Mouse (Mus musculus) layer of hippocampus, postnatal 10 days (tissue): ENCODE results near the gene Hs3st4. TPM values are rescaled to one million over a fixed set of nuclear protein-coding genes. Genes with fewer than 3 reads are reported as not detected.

Source experiments
- DNase-seq, 2 experiments: peaks; one replicate each; pipeline ENCODE4 v3.0.0; 2021; ENCODE audit warnings: low spot score in 2 of 2
- long read RNA-seq: library from polyadenylated mRNA; stranded (forward); transcript quantifications from one replicate; pipeline ENCODE4 v2.0.0, GENCODE M21; 2023
- total RNA-seq, 2 experiments: library from RNA; stranded (reverse); gene quantifications; 2 replicates each; pipeline ENCODE4 v1.2.3; 2021

The Hs3st4 gene
- total RNA-seq = 10 to 100 TPM; 74.0 to 84.5 TPM
- long read RNA-seq, partial matches to known transcripts = 11 of 13 reads
- long read RNA-seq, other reads (novel, unspliced or antisense) = 2 of 13 reads

DNA sequence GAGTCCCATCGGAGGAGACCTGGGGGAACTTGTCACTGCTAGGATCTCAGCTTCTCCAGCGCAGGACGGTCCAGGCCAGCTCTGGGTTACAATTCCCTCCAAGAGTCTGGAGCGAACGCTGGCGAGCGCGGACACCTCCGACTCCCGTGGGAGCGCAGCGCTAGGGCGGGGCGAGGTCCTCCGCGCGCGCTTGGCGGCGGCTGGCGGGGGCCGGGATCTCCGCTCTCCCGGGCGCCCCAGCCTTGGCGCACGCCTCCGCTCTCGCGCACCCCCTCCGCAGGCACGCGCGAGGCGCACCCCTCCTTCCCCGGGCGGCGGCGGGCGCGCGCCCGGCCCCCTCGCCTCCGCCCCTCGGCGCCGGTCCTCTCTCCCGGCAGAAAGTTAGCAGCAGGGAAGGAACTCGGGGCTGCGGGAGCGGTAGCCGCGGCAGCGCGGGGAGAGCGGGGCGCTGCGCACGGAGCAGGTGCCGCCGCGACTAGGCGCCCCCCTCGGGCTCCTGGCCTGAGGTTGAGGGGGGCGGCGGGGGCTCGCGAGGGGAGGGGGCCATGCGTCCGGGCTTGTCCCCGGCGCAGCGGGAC lies at the start of gene Hs3st4:
Gene Hs3st4 (plus strand): TSS at position 409 of the 578 bp plus-strand sequence.
- DNase-seq = peak; percentile 20 to 29

DNA sequence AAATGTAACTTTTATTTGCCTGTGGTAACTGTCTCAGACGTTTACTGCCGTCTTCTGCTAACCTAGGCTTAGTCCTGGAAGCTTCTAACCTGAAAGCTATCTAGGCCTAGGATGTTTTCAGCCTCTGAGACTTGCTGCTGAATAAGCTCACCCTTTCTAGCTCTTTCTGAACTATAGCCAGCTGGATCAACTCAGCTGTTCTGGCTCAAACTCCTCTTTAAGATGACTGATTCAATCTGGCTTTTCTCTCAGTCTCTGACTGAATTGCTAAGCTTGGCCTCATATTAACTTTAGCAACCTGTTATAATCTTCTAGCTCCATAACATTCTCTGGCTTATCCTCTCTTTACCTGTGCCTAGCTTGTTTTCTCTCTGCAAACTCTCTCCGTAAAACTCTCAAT lies 35.8 kb upstream of the Hs3st4 start:
- DNase-seq = no peak

DNA sequence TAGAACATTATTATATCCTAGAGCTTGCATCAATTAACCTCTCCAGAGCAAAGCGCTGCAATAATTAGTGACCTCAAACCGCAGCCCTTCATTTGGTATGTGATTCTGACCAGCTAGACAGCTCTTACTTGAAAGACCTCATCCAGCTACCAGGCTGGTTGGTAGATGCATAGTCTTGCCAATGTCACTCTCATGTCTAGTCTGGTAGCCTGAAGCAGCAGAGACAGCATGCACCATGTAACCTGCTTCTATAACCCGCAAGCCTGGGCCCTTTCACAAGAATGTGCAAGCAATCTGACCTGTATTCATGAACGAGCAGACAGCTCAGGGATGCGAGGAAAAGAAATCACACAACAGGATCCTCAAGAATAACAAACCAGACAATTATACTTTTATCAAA lies 19.6 kb upstream of the Hs3st4 start:
- no peak for DNase-seq

DNA sequence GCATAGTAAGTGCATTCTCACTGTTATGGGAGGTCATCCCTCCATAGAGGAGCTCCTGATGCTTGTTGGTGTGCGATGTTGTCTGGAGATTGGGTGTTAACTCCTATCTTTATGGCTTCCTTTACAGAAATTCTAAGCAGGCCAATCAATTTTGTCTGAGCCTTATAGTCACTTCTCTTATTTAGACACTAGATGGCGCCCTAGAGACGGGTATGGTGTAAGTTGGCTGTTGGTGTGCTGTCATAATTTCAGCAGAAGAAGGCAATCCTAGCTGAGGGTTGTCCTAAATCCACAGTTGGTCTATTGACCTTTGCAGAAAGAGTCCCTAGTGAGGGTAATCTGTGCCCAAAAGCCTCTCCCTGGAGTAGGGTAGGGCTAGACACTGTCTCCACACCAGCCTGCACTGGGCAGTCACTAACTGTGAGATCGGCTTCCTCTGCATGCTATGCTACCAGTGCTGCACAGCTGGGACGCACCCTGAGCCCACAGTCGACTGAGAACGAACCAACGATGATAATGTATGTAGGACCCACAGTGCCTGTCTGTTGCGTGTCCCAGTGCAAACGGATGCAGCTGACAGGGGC lies 18.0 kb upstream of the Hs3st4 start:
- no peak for DNase-seq

DNA sequence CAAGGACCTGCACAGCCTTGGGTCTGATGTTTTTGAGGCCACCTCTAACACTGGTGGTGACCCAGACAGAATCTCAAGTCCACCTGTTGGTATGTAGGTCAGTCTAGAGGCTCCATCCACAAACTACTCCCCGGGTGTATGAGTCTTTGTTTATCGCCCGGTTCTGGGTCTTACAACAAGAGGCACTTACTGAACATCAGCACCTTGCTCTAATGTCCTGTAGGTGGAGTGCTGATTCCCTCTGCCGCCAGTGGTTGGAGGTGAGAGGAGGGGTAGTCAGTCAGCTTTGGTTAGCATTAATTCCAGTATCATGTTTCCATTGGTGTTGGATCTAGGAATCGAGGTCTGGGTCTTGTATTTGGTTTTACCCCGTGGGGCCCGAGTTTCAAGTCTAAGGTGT lies 17.2 kb upstream of the Hs3st4 start:
- no peak for DNase-seq

DNA sequence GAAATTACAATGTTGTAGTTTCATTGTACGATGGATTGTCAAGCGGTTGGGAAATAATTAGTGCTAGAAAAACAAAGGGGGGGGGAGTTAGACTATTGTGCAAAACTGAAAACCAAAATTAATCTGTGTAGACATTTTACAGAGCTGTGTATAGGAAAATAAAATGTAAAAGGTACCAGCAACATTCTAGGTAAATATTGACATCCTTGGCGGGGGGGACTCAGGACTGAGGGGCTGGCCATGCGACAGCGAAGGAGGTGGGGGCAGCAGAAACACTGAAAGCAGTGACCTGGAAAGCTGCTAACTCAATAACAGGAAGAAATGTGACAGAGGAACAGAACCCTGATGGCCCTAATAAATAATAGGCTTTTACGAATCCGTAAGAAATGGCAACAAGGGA lies 7.2 kb upstream of the Hs3st4 start:
- no peak for DNase-seq

DNA sequence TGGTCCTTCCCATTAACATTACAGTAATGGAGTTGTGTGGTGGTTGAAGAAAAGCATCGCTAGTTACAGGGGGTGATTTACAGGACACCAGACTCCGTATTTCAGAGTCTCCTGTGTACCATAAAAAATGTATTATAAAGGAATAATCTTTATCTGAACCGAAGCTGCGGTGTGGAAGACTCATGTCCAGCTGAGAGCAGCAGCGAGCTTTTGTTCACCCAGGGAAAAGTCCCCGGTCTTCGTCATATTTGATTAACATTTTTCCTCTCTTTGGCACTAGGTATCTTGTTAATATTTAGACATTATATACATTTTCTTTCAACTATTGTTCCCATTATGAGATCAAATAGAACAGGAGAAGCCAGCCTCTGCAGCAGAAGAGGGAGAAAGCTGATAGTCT lies 1.2 kb upstream of the Hs3st4 start:
- DNase-seq = no peak

DNA sequence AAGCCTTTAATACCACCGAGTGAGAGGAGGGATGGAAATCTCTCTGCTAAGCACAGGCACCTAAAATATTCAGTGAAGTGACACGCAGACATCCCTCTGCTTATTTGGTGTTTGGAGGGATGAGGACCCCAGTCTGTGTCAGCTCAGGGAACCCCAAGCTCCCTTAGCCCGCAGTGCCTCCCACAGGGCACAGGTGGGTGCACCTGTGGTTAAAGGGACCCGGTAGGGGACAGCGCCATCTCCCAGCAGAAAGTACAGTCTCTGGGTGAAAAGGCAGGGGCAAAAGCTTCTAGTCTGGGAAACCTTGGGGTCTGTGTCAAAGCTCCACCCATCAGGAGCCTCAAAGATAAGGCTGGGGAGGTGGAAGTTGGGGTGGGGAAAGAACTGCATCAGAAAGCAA lies 659 bp upstream of the Hs3st4 start:
- DNase-seq = no peak

DNA sequence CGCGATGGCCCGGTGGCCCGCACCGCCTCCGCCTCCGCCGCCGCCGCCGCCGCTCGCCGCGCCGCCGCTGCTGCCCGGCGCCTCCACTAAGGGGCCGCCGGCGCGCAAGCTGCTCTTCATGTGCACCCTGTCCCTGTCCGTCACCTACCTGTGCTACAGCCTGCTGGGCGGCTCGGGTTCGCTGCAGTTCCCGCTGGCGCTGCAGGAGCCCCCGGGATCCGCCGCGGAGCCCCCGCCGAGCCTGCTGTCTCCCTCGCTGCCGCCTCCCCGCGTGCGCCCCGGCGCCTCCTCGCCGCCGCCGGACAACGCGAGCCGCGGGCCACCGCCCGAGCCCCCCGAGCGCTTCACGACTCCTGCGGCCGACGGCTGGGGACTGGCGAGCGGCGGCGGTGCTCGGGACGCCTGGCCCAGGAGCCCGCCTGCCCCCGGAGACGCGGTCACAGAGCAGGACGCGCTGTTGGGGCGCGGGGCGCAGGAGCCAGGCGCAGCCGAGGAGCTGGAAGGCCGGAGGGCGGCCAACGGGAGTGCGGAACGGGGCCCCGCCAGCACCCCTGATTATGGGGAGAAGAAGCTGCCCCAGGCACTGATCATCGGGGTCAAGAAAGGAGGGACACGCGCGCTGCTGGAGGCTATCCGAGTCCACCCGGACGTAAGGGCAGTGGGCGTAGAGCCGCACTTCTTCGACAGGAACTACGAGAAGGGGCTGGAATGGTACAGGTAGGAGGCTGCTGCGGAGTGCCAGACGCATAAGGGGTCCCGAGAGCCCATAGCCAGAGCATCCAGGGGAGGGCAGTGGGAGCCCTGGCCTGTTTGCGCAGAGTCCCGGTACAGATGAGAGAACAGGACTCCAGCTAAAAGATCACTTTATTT lies 743 bp downstream of the Hs3st4 start:
- peak; percentile 8 to 27 for DNase-seq

DNA sequence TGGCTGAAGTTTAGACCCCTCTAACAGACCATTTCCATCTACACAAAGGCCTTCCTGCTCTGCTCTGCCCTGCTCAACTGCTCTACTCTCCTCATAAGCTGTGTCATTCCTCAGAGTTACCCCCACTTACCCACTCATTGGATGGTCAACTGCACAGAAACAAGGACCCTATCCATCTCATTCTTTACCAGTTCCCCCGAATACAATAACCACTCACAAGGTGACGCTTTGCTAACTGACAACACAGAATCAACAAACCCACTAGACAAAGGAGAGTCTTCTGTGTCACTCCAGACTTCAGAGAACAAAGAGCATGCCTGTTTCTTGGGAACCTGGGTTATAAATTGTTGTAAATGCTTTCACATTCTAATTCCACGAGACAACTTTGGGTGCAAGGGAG lies 9.5 kb downstream of the Hs3st4 start:
- DNase-seq = no peak

DNA sequence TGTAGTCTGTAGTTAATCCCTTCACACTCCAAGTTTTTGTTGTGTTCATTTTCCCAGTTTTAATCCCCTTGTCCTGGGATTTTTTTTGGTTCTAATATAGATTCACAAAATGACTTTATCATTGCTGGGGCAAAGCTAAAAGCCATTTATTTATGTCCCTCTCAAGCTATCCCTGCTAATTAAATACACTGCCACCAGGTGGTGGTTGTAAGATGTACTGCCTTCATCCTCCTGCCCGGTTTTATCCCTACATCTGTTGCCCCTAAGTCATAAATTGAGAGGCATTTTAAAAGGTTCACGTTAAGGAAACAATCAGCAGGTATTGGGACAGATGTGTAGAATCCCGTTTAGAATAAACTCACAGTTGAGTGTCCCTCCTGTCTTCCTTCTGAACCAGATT lies 14.6 kb downstream of the Hs3st4 start:
- no peak for DNase-seq

DNA sequence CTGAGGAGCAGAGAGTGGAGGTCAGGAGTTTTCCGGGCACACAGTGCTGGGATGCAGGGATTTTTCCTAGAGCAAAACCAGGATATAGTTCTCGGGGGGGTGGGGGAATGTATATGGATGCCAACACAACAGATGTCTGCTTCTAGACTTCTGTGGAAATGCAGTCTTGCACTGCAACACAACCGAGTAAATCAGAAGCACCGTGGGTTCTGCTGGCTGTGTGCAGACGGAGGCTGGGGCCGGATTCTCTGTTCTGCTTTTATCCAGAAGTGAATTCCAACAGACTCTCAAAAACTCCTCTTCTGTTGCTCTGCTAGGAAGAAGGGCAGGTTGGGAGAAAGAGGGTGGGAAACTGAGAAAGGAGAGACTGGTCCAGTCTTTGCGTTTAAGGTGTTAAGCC lies 15.9 kb downstream of the Hs3st4 start:
- DNase-seq = no peak

DNA sequence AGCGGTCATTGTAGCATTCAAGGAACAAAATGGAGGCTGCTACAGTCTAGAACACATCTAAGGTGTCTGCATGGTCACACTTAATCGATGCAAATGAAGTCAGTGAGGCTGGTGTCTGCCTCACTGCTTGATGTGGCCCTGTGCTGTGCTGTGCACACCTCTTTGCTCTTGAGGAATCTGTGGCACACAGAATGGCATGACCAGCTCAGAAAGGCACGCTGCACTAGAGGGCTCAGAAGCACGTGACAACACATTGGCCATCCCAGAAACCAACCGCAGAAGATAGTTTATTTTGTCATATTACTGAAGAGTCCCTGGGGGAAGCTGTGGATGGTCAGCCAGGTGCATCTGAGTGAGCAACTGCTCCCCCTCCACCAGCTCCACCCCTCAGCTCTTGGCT lies 44.2 kb downstream of the Hs3st4 start:
- DNase-seq = no peak

DNA sequence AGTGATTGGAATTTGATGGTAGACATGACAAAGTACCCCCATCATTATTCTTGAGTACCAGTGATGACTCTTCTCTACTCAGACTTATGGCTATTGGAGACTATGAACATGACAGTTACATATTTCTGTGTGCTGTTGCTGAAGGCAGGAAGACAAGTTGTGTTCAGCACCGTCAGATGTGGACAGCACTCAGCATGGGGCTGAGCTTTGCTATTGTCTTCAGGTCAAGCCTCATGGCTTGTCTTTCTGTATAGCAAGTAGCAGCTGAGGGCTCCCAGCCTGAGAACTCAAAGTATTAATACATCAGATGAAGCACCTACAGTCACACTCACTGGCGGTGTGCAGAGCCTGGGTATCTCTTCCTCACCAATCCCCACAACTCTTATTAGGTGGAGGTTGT lies 49.6 kb downstream of the Hs3st4 start:
- no peak for DNase-seq

DNA sequence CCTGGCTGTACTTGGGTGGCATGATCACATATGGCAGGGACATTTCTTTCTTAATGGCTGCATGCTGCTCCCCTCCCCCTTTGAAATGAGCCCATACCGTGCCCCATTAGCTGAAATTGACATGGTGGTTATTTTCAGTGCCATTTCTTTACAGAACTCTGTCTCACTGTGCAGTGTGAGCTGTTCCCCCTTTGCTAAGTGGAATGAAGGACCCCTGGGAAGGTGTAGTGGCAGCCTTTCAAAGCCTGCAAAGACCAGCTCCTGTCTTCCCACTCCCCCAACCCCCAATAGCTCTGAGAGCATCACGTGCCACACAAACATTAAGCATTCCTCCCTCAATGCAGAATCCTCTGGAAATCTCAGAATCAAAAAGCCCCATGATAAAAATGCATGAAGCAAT lies 50.7 kb downstream of the Hs3st4 start:
- DNase-seq = no peak

DNA sequence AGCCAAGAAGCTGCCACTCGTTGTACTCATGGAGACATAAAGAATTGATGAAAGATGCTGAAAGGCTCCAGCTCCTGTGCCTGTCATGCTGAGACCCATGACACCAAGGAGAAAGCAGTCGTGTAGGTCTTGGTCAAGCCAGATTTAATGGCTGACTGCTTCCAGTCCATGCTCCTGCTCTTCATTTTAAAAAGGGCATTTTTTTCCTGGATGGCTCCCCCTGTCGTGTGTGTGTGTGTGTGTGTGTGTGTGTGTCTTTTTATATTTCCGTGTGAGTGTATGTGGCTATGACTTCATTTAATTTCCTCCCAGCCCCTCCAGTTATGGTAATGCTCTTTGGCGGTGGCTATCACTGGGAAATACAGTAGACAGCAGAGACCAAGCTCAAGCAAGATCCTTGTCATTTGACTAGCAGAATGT lies 54.6 kb downstream of the Hs3st4 start:
- no peak for DNase-seq

DNA sequence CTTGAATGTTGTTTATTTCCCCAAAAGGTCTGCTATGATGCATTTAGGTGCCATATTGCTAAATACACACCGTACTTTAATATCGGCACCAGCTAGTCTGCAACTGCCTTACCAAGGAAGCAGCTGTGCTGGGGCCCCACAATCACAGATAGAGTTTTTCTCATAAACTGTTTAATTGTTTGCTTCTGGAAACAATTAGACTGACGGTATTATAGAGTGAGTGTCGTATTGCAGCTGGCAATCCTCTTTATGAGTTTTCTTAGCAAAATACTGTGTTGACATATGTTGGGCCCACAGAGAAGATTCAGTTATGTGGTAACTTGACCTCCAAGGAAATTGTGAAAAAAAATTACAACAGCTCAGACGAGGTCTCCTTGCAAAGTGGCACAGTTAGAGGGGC lies 56.5 kb downstream of the Hs3st4 start:
- DNase-seq = no peak

DNA sequence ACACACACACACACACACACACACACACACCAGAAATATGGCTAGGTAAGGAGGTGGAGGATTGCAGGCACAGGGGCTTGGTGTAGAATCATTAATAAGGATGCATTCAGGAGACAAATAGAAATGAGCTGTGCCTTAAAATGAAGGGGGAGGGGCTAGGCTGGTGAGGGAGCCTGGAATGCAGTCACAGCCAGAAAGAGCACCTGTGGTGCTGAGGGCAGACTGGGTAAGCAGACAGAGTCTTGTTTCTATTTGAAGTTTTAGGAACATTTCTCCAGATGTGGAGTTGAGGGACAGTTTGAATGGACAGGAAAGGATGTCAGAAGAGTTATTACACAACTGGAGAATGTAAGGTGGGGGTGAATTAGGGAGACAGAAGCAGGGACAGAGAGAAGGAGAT lies 64.7 kb downstream of the Hs3st4 start:
- no peak for DNase-seq

DNA sequence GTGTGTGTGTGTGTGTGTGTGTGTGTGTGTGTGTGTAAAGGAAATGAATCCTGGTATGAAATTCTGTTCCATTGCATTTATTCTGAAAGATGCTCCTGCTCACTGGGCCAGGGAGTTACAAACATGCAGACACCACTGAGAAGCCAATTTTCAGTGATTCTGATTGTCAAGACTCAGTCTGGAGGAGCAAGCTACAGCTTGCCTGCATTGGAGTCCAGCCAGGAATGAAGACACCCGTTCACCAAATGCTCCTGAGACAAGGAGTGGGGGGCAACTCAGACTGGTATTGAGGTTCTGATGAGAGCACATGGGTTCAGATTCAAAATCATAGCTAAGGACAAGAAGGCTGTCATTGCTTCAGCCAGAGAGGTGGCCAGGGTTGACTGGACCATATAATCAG lies 66.3 kb downstream of the Hs3st4 start:
- peak; percentile 18 to 24 for DNase-seq

DNA sequence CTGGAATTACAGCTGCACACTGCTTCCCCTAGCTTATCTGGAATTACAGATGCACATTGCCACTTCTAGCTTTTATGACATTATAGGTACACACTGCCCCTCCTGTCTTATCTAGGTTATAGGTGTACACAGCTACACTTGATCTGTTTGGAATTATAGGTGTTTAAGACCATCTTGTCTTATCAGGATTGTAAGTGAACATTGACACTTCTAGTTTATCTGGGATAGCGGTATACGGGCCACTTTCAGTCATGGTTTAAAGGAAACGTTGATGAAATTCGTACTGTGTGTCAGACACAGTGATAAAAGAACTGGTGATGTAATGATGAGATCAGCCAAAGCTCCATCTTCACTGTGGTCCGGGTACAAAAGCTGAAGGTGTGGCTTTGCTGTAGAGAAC lies 67.8 kb downstream of the Hs3st4 start:
- no peak for DNase-seq

DNA sequence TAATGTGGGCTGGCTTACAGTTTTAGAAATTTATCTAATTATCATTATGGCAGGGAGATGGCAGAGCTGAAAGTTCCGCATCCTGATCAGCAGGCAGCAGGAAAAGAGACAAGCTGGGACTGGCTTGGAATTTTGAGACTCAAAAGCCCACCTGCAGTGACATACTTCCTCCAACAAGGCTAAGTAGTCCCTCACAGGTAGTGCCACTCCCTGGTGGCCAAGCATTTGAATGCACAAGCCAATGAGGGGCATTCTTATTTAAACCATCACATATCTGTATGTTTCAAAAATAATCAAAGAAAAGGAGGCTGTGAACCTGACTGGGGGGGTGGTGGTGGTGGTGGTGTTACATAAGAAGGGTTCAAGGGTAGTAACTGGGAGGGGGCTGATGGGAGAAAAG lies 101.1 kb downstream of the Hs3st4 start:
- no peak for DNase-seq

DNA sequence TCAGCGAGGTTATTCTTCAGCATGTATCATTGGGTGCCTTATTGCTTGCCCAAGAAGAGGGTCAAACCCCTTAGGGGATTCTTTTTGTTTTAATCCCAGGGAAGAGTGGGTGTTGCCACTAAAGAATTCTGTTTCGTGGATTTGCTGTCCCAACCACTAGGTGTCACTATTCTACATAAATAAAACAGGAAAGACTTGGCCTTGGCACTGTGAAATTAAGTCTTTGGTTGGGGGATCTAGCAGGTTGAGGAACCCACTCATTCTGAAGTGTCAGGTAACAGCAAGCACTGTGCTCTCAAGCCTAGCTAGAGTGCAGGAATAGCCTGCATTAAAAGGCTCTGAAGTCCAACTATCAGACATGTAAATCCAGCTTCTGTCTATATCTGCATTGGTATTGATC lies 146.3 kb downstream of the Hs3st4 start:
- DNase-seq = peak; percentile 12 to 31
